Mouse (Mus musculus) olfactory bulb, adult 2 months (tissue): Measurements from ENCODE around the gene Mapkapk2.

Experiments
- CTCF ChIP-seq: fragments of 200-500 bp; IDR thresholded peaks from 2 replicates; pipeline ENCODE4 v1.5.1; 2012; ENCODE audit warnings: low read depth, mild to moderate bottlenecking, low read length, moderate library complexity; ENCODE audit not compliant: insufficient read depth
- POLR2A ChIP-seq: fragments of 200-500 bp; IDR thresholded peaks from 2 replicates; pipeline ENCODE4 v1.6.1; 2012; ENCODE audit warnings: mild to moderate bottlenecking, low read depth, low read length, moderate library complexity; ENCODE audit not compliant: insufficient read depth

GRCm38 (mm10) chr1:131015281-131015680 is 82.3 kb downstream of the Mapkapk2 start:
- TF ChIP-seq CTCF (no peak), POLR2A (no peak)
